Mouse (Mus musculus) cortical plate, adult 2 months (tissue): ENCODE measurements around the gene Hc.

Experiments
- CTCF ChIP-seq: fragments of 200-500 bp; IDR thresholded peaks from 2 replicates; pipeline ENCODE4 v1.5.1; 2011; ENCODE audit warnings: mild to moderate bottlenecking, control low read depth, low read length; ENCODE audit not compliant: insufficient read depth; ENCODE audit errors: extremely low read depth
- POLR2A ChIP-seq: fragments of 200-500 bp; IDR thresholded peaks from 2 replicates; pipeline ENCODE4 v1.6.1; 2011; ENCODE audit warnings: mild to moderate bottlenecking, low read length, control low read depth; ENCODE audit not compliant: insufficient read depth; ENCODE audit errors: extremely low read depth

- no peak for TF ChIP-seq POLR2A
- TF ChIP-seq CTCF = no peak
Observed at GRCm38 (mm10) chr2:34991966-34992365, 69.3 kb downstream of the Hc start.
